Mouse (Mus musculus) megakaryocyte-erythroid progenitor cell, adult 5-6 weeks (primary cell): Measurements from ENCODE around the gene Inca1. TPM values are rescaled to one million over a fixed set of nuclear protein-coding genes. Genes with fewer than 3 reads are reported as not detected.

ENCODE experiments used
- ATAC-seq: replicated peaks from 2 replicates; pipeline ENCODE4 v1.8.0; 2016; ENCODE audit warnings: mild to moderate bottlenecking, inconsistent platforms; ENCODE audit not compliant: severe bottlenecking, poor library complexity, low FRiP score, low TSS enrichment
- total RNA-seq, 2 experiments: library from RNA; stranded (forward) in 1 of 2; stranded (reverse) in 1 of 2; fragments of 200-1000, 215-1000 nt in 1 of 2; fragments of >200 nt in 1 of 2; fragmentation: Nextera tagmentation in 1 of 2; gene quantifications; 2 replicates each; pipeline ENCODE4 v1.2.3; 2014 to 2017

The Inca1 gene
- total RNA-seq, 2 experiments from 2014 or later: 0.42 TPM; not detected in 1

GRCm38 (mm10) chr11:70706127-70706526, 6.2 kb upstream of the Inca1 start:
- ATAC-seq: no peak

- no peak for ATAC-seq
Observed at GRCm38 (mm10) chr11:70702781-70703180, 2.8 kb upstream of the Inca1 start.

GRCm38 (mm10) chr11:70701984-70702733, 2.2 kb upstream of the Inca1 start:
- ATAC-seq: no peak

- no peak for ATAC-seq
Observed at GRCm38 (mm10) chr11:70701221-70701955, 1.4 kb upstream of the Inca1 start.

GRCm38 (mm10) chr11:70700613-70701012, 658 bp upstream of the Inca1 start:
- ATAC-seq: peak; percentile 40

GRCm38 (mm10) chr11:70699051-70699450, 904 bp downstream of the Inca1 start:
- ATAC-seq: no peak

- ATAC-seq: no peak
Observed at GRCm38 (mm10) chr11:70697376-70697775, 2.6 kb downstream of the Inca1 start.

- no peak for ATAC-seq
Observed at GRCm38 (mm10) chr11:70693504-70693903, 6.5 kb downstream of the Inca1 start.

GRCm38 (mm10) chr11:70689578-70689977, 10.4 kb downstream of the Inca1 start:
- no peak for ATAC-seq

- no peak for ATAC-seq
Observed at GRCm38 (mm10) chr11:70688372-70688771, 11.6 kb downstream of the Inca1 start.

GRCm38 (mm10) chr11:70687601-70688199, 12.3 kb downstream of the Inca1 start, which contains the start of gene Camta2:
Camta2 (minus strand) TSS chr11:70688105.
- peak; percentile 82 for ATAC-seq

GRCm38 (mm10) chr11:70686901-70687566, 12.9 kb downstream of the Inca1 start:
- peak; percentile 28; the same call in 1 of the 2 replicates for ATAC-seq

GRCm38 (mm10) chr11:70683640-70684039, 16.3 kb downstream of the Inca1 start:
- ATAC-seq: no peak

- ATAC-seq: 0 out of 2 replicates have a peak, but pooled peaks have one; percentile 24
Observed at GRCm38 (mm10) chr11:70681897-70682581, 17.9 kb downstream of the Inca1 start.

- no peak for ATAC-seq
Observed at GRCm38 (mm10) chr11:70681170-70681569, 18.8 kb downstream of the Inca1 start.

GRCm38 (mm10) chr11:70679894-70680293, 20.1 kb downstream of the Inca1 start:
- no peak for ATAC-seq

- ATAC-seq: no peak
Observed at GRCm38 (mm10) chr11:70679361-70679760, 20.6 kb downstream of the Inca1 start.

- no peak for ATAC-seq
Observed at GRCm38 (mm10) chr11:70678576-70678975, 21.4 kb downstream of the Inca1 start.

GRCm38 (mm10) chr11:70678092-70678491, 21.9 kb downstream of the Inca1 start:
- ATAC-seq: no peak
